Mouse (Mus musculus) hindbrain, embryonic 10.5 days (tissue): ENCODE data around the gene Rptor. TPM values are rescaled to one million over a fixed set of nuclear protein-coding genes. Genes with fewer than 3 reads are reported as not detected.

Experiments used
- DNase-seq: peaks from one replicate; pipeline ENCODE4 v3.0.0-alpha.2; 2017; ENCODE audit warnings: low spot score
- H3K27ac ChIP-seq: fragments of 300-500 bp; sonication (generic); 2 replicates; pipeline ENCODE4 v1.5.1; 2016; ENCODE audit warnings: mild to moderate bottlenecking, moderate library complexity
- H3K27me3 ChIP-seq: fragments of 300-500 bp; sonication (generic); 2 replicates; pipeline ENCODE4 v1.6.1; 2016; ENCODE audit warnings: mild to moderate bottlenecking; ENCODE audit not compliant: poor library complexity, insufficient read depth, severe bottlenecking
- H3K36me3 ChIP-seq: fragments of 300-500 bp; sonication (generic); 2 replicates; pipeline ENCODE4 v1.6.1; 2016; ENCODE audit warnings: mild to moderate bottlenecking, moderate library complexity
- H3K4me1 ChIP-seq: fragments of 300-500 bp; sonication (generic); replicated peaks from 2 replicates; pipeline ENCODE4 v1.6.1; 2016; ENCODE audit warnings: mild to moderate bottlenecking
- H3K4me3 ChIP-seq: fragments of 300-500 bp; sonication (generic); 2 replicates; pipeline ENCODE4 v1.5.1; 2016; ENCODE audit warnings: mild to moderate bottlenecking, moderate library complexity
- H3K9me3 ChIP-seq: fragments of 300-500 bp; sonication (generic); 2 replicates; pipeline ENCODE4 v1.6.1; 2016; ENCODE audit warnings: mild to moderate bottlenecking, moderate library complexity
- WGBS: fragments of 180-500 bp; shearing (Covaris S2); methylation state at CpG from one replicate; pipeline ENCODE4 v1.1.7; 2016; 5-methylcytosine and 5-hydroxymethylcytosine counted together
- polyA plus RNA-seq: library from polyadenylated mRNA; unstranded; fragments of >200 nt; fragmentation: Nextera tagmentation; extraction: Ambion mirVana; gene quantifications from 2 replicates; pipeline ENCODE4 v1.2.1, GENCODE M21; 2016

Rptor gene
- polyA plus RNA-seq, 1 experiment from 2014 or later = 12.4 TPM

- peaks cover 79% of the 10 kb centered on the region for H3K36me3 ChIP-seq
- peaks cover under 1% of the 10 kb centered on the region; the same call in 1 of the 2 replicates for H3K4me1 ChIP-seq
- H3K27ac ChIP-seq = no peak overlapping the region
- 88% methylated on average over 6 of the region's 6 CpGs for WGBS
- no peak overlapping the region for H3K4me3 ChIP-seq
- H3K27me3 ChIP-seq = no peaks in the 10 kb centered on the region
- H3K9me3 ChIP-seq = no peaks in the 10 kb centered on the region
- no peak for DNase-seq
Measured at GRCm38 (mm10) chr11:119824072-119824649, 221.5 kb downstream of the Rptor start.

GRCm38 (mm10) chr11:119825783-119826182 is 223.1 kb downstream of the Rptor start:
- 95% methylated on average over 6 of the region's 6 CpGs for WGBS
- Histone ChIP-seq H3K27me3 (no peaks in the 10 kb centered on the region), H3K36me3 (peaks cover 70% of the 10 kb centered on the region), H3K4me3 (no peak overlapping the region), H3K9me3 (no peaks in the 10 kb centered on the region), H3K4me1 (peaks cover 2% of the 10 kb centered on the region; the same call in 1 of the 2 replicates), H3K27ac (no peak overlapping the region)
- DNase-seq = no peak

- H3K4me1 ChIP-seq = peaks cover 6% of the 10 kb centered on the region
- no peak overlapping the region for H3K4me3 ChIP-seq
- H3K27ac ChIP-seq = no peak overlapping the region
- no peaks in the 10 kb centered on the region for H3K27me3 ChIP-seq
- H3K36me3 ChIP-seq = peaks cover 69% of the 10 kb centered on the region
- WGBS = 91% methylated on average over 4 of the region's 4 CpGs
- H3K9me3 ChIP-seq = no peaks in the 10 kb centered on the region
- DNase-seq = no peak
Measured at GRCm38 (mm10) chr11:119826239-119826638, 223.5 kb downstream of the Rptor start.

GRCm38 (mm10) chr11:119829116-119829515 is 226.4 kb downstream of the Rptor start:
- no peak for DNase-seq
- Histone ChIP-seq H3K36me3 (peaks cover 48% of the 10 kb centered on the region), H3K27ac (no peak overlapping the region), H3K4me3 (no peak overlapping the region), H3K27me3 (no peaks in the 10 kb centered on the region), H3K9me3 (no peaks in the 10 kb centered on the region), H3K4me1 (peaks cover 29% of the 10 kb centered on the region)
- 95% methylated on average over 3 of the region's 3 CpGs for WGBS

GRCm38 (mm10) chr11:119831682-119832081 is 229.0 kb downstream of the Rptor start:
- Histone ChIP-seq H3K36me3 (peaks cover 31% of the 10 kb centered on the region), H3K27me3 (no peaks in the 10 kb centered on the region), H3K4me3 (no peak overlapping the region), H3K27ac (peak overlapping the region; percentile 36), H3K4me1 (peaks cover 31% of the 10 kb centered on the region), H3K9me3 (no peaks in the 10 kb centered on the region)
- 51% methylated on average over 7 of the region's 7 CpGs for WGBS
- peak; percentile 25 for DNase-seq

GRCm38 (mm10) chr11:119833311-119833710 is 230.6 kb downstream of the Rptor start:
- no peaks in the 10 kb centered on the region for H3K27me3 ChIP-seq
- no peaks in the 10 kb centered on the region for H3K9me3 ChIP-seq
- peaks cover 31% of the 10 kb centered on the region for H3K4me1 ChIP-seq
- DNase-seq = no peak
- no peak overlapping the region for H3K27ac ChIP-seq
- peaks cover 15% of the 10 kb centered on the region for H3K36me3 ChIP-seq
- H3K4me3 ChIP-seq = no peak overlapping the region

- Histone ChIP-seq H3K27ac (peak overlapping the region; percentile 62), H3K9me3 (no peaks in the 10 kb centered on the region), H3K4me3 (no peak overlapping the region), H3K27me3 (no peaks in the 10 kb centered on the region), H3K4me1 (peaks cover 31% of the 10 kb centered on the region), H3K36me3 (peaks cover 7% of the 10 kb centered on the region)
- no peak for DNase-seq
- WGBS = 73% methylated on average over 16 of the region's 16 CpGs
Measured at GRCm38 (mm10) chr11:119833877-119834804, 231.4 kb downstream of the Rptor start.

- Histone ChIP-seq H3K4me3 (no peak overlapping the region), H3K4me1 (peaks cover 37% of the 10 kb centered on the region), H3K36me3 (peaks cover 12% of the 10 kb centered on the region), H3K27me3 (no peaks in the 10 kb centered on the region), H3K27ac (no peak overlapping the region), H3K9me3 (no peaks in the 10 kb centered on the region)
- no peak for DNase-seq
- 96% methylated on average over 3 of the region's 3 CpGs for WGBS
Measured at GRCm38 (mm10) chr11:119836326-119836725, 233.6 kb downstream of the Rptor start.

GRCm38 (mm10) chr11:119837786-119838185 is 235.1 kb downstream of the Rptor start:
- Histone ChIP-seq H3K27ac (no peak overlapping the region), H3K36me3 (peaks cover 22% of the 10 kb centered on the region), H3K27me3 (no peaks in the 10 kb centered on the region), H3K4me3 (no peak overlapping the region), H3K4me1 (peaks cover 23% of the 10 kb centered on the region), H3K9me3 (no peaks in the 10 kb centered on the region)
- 90% methylated on average over 1 of the region's 1 CpGs for WGBS
- no peak for DNase-seq

GRCm38 (mm10) chr11:119839411-119840342 is 237.0 kb downstream of the Rptor start:
- peak overlapping the region; percentile 45 for H3K27ac ChIP-seq

GRCm38 (mm10) chr11:119846608-119847007 is 243.9 kb downstream of the Rptor start:
- Histone ChIP-seq H3K4me1 (no peaks in the 10 kb centered on the region), H3K36me3 (peaks cover 73% of the 10 kb centered on the region), H3K27me3 (no peaks in the 10 kb centered on the region), H3K27ac (0 out of 2 replicates have a peak overlapping the region, but pooled peaks have one; percentile 12), H3K9me3 (no peaks in the 10 kb centered on the region), H3K4me3 (no peak overlapping the region)
- WGBS = 92% methylated on average over 6 of the region's 6 CpGs
- DNase-seq = no peak

More at GRCm38 (mm10) chr11:119839411-119840342, 237.0 kb downstream of the Rptor start:
- DNase-seq = no peak
- Histone ChIP-seq H3K4me1 (peaks cover 13% of the 10 kb centered on the region; the same call in 1 of the 2 replicates), H3K36me3 (peaks cover 26% of the 10 kb centered on the region), H3K4me3 (no peak overlapping the region), H3K9me3 (no peaks in the 10 kb centered on the region), H3K27me3 (no peaks in the 10 kb centered on the region)
- WGBS = 87% methylated on average over 10 of the region's 10 CpGs

GRCm38 (mm10) chr11:119847076-119847475 is 244.4 kb downstream of the Rptor start:
- Histone ChIP-seq H3K4me3 (no peak overlapping the region), H3K4me1 (no peaks in the 10 kb centered on the region), H3K27ac (no peak overlapping the region), H3K9me3 (no peaks in the 10 kb centered on the region), H3K36me3 (peaks cover 73% of the 10 kb centered on the region), H3K27me3 (no peaks in the 10 kb centered on the region)
- 93% methylated on average over 3 of the region's 3 CpGs for WGBS
- no peak for DNase-seq
